Mouse (Mus musculus): ENCODE data around the gene Slc39a5.

Gene Slc39a5

GRCm38 (mm10) chr10:128409692-128410559 lies 8.9 kb upstream of the Slc39a5 start:
- peak; percentile 100 for DNase-seq (ENCODE audit: low spot score)

- no peak for DNase-seq (ENCODE audit: low spot score)
These were observed 7.8 kb upstream of the Slc39a5 start for GRCm38 (mm10) chr10:128408591-128409535.

GRCm38 (mm10) chr10:128403931-128404330 lies 2.9 kb upstream of the Slc39a5 start:
- no peak for DNase-seq (ENCODE audit: low spot score)

GRCm38 (mm10) chr10:128401638-128402037 lies 609 bp upstream of the Slc39a5 start:
- DNase-seq (ENCODE audit: low spot score), result no peak

- DNase-seq (ENCODE audit: low spot score), result no peak
These were observed 691 bp downstream of the Slc39a5 start for GRCm38 (mm10) chr10:128400338-128400737.

GRCm38 (mm10) chr10:128397466-128397865 lies 3.6 kb downstream of the Slc39a5 start:
- no peak for DNase-seq (ENCODE audit: low spot score)

- no peak for DNase-seq (ENCODE audit: low spot score)
These were observed 4.2 kb downstream of the Slc39a5 start for GRCm38 (mm10) chr10:128396716-128397264.

- no peak for DNase-seq (ENCODE audit: low spot score)
These were observed 4.9 kb downstream of the Slc39a5 start for GRCm38 (mm10) chr10:128396017-128396673.

GRCm38 (mm10) chr10:128391850-128392249 lies 9.2 kb downstream of the Slc39a5 start:
- DNase-seq (ENCODE audit: low spot score), result no peak

GRCm38 (mm10) chr10:128390366-128390765 lies 10.7 kb downstream of the Slc39a5 start:
- DNase-seq (ENCODE audit: low spot score), result no peak

GRCm38 (mm10) chr10:128389570-128389969 lies 11.5 kb downstream of the Slc39a5 start:
- peak; percentile 62 for DNase-seq (ENCODE audit: low spot score)

- DNase-seq (ENCODE audit: low spot score), result no peak
These were observed 12.1 kb downstream of the Slc39a5 start for GRCm38 (mm10) chr10:128388941-128389340.

- no peak for DNase-seq (ENCODE audit: low spot score)
These were observed 15.1 kb downstream of the Slc39a5 start for GRCm38 (mm10) chr10:128385902-128386301.

- DNase-seq (ENCODE audit: low spot score), result no peak
These were observed 18.5 kb downstream of the Slc39a5 start for GRCm38 (mm10) chr10:128382482-128382881.

GRCm38 (mm10) chr10:128380565-128380964 lies 20.5 kb downstream of the Slc39a5 start:
- DNase-seq (ENCODE audit: low spot score), result no peak

- DNase-seq (ENCODE audit: low spot score), result no peak
These were observed 21.8 kb downstream of the Slc39a5 start for GRCm38 (mm10) chr10:128379260-128379659.

- peak; percentile 81 for DNase-seq (ENCODE audit: low spot score)
These were observed 22.6 kb downstream of the Slc39a5 start for GRCm38 (mm10) chr10:128378462-128378861.

- DNase-seq (ENCODE audit: low spot score), result no peak
These were observed 23.0 kb downstream of the Slc39a5 start for GRCm38 (mm10) chr10:128377940-128378448.

GRCm38 (mm10) chr10:128377222-128377939 lies 23.6 kb downstream of the Slc39a5 start:
- peak; percentile 68 for DNase-seq (ENCODE audit: low spot score)

- peak; percentile 95 for DNase-seq (ENCODE audit: low spot score)
These were observed 24.4 kb downstream of the Slc39a5 start, which contains the start of gene Ankrd52 for GRCm38 (mm10) chr10:128376455-128377211. Gene Ankrd52 (plus strand): TSS chr10:128377115.

Measured in MN1 (cell line).